Comparison of ENCODE assay signal across 30 mouse cellular contexts in genomic region chrX:73916945-73917344, GRCm38 (mm10). TPM values are rescaled to one million over a fixed set of nuclear protein-coding genes. Genes with fewer than 3 reads are reported as not detected.
A peak's percentile ranks its signal among the peaks of the same experiment; 100 is the strongest.
DNase-seq lines count a peak whose midpoint lies in the region; ATAC-seq lines count a peak whose summit lies in the region.
"Had no signal": no experiment of that assay in that cellular context is flagged by ENCODE, and none has a peak within 500 bp of the region (broad histone marks: within the 10 kb centered on the region; RNA-seq: fewer than 3 reads in every experiment).

No protein-coding gene starts in this region.

- no peak overlapping the region for H3K4me3 ChIP-seq in intestine, embryonic 16.5 days (ENCODE audit: low read length)
- H3K4me3 ChIP-seq in intestine, embryonic 15.5 days (replicated peaks) = no peak overlapping the region
- H3K4me3 ChIP-seq: embryonic facial prominence, embryonic 12.5 days; embryonic facial prominence, embryonic 15.5 days; gastrocnemius, adult 2 months; heart, embryonic 12.5 days; heart, embryonic 15.5 days had no signal

- no peaks in the 10 kb centered on the region for H3K9me3 ChIP-seq in intestine, embryonic 16.5 days (ENCODE audit: control insufficient read depth, low read length)
- H3K9me3 ChIP-seq in intestine, embryonic 15.5 days = no peaks in the 10 kb centered on the region
- H3K9me3 ChIP-seq: embryonic facial prominence, embryonic 12.5 days; embryonic facial prominence, embryonic 15.5 days; heart, embryonic 12.5 days; heart, embryonic 15.5 days had no signal

- H3K4me2 ChIP-seq in intestine, embryonic 16.5 days (ENCODE audit: low read depth, low read length) = no peak overlapping the region
- H3K4me2 ChIP-seq in intestine, embryonic 15.5 days (replicated peaks) = no peak overlapping the region
- H3K4me2 ChIP-seq: embryonic facial prominence, embryonic 12.5 days; embryonic facial prominence, embryonic 15.5 days; heart, embryonic 12.5 days; heart, embryonic 15.5 days; hindbrain, embryonic 14.5 days had no signal

- DNase-seq in adrenal gland, postnatal 14 days = peak; percentile 25
- DNase-seq in adrenal gland, postnatal 25 days = no peak
- peak; percentile 9 for DNase-seq in ZHBTc4 (ENCODE audit: low read depth, low spot score)
- no peak for DNase-seq in retina, postnatal 1 day
- DNase-seq: cerebellum, adult 18-20 months; cerebellum, adult 9-10 months; cerebellum, postnatal 25 days; forebrain, postnatal 0 days; gastrocnemius, adult 2 months; gastrocnemius, postnatal 14 days; heart, adult 18-20 months; heart, postnatal 14 days; heart, postnatal 4 days; kidney, adult 18-20 months; kidney, adult 9 months had no signal

- H3K27ac ChIP-seq in intestine, embryonic 16.5 days (ENCODE audit: low read length) = peak overlapping the region; percentile 19; the same call in 1 of the 2 replicates
- H3K27ac ChIP-seq in intestine, embryonic 15.5 days = no peak overlapping the region
- H3K27ac ChIP-seq: embryonic facial prominence, embryonic 12.5 days; embryonic facial prominence, embryonic 15.5 days; gastrocnemius, adult 2 months; heart, embryonic 15.5 days; hindbrain, embryonic 14.5 days; hindbrain, postnatal 0 days had no signal

- H3K4me1 ChIP-seq in intestine, embryonic 16.5 days (ENCODE audit: control insufficient read depth, insufficient read depth, low read length) = no peaks in the 10 kb centered on the region
- H3K4me1 ChIP-seq in intestine, embryonic 15.5 days (replicated peaks) = no peaks in the 10 kb centered on the region
- H3K4me1 ChIP-seq: embryonic facial prominence, embryonic 12.5 days; embryonic facial prominence, embryonic 15.5 days; heart, embryonic 12.5 days had no signal

- no peaks in the 10 kb centered on the region for H3K36me3 ChIP-seq in intestine, embryonic 16.5 days (ENCODE audit: control insufficient read depth, insufficient read depth, low read length)
- no peaks in the 10 kb centered on the region for H3K36me3 ChIP-seq in intestine, embryonic 15.5 days

- no peak for ATAC-seq in intestine, embryonic 16.5 days
- no peak for ATAC-seq in intestine, embryonic 15.5 days
- ATAC-seq: CD4-positive, CD25-positive, alpha-beta regulatory T cell, adult 4 months; forebrain, embryonic 14.5 days; forebrain, postnatal 0 days; hindbrain, postnatal 0 days; inflammation-experienced regulatory T-cells, adult 6 months; Patski had no signal

- no peaks in the 10 kb centered on the region for H3K27me3 ChIP-seq in intestine, embryonic 16.5 days (replicated peaks; ENCODE audit: control insufficient read depth, insufficient read depth, low read length)
- H3K27me3 ChIP-seq in intestine, embryonic 15.5 days (replicated peaks) = no peaks in the 10 kb centered on the region
- H3K27me3 ChIP-seq: embryonic facial prominence, embryonic 12.5 days; embryonic facial prominence, embryonic 15.5 days; heart, embryonic 12.5 days; heart, embryonic 15.5 days; Patski had no signal

- no peak overlapping the region for H3K9ac ChIP-seq in intestine, embryonic 16.5 days (ENCODE audit: low read depth, low read length)
- no peak overlapping the region for H3K9ac ChIP-seq in intestine, embryonic 15.5 days
- H3K9ac ChIP-seq: embryonic facial prominence, embryonic 12.5 days; embryonic facial prominence, embryonic 15.5 days; forebrain, postnatal 0 days; heart, embryonic 12.5 days; heart, embryonic 15.5 days; hindbrain, embryonic 14.5 days had no signal

- WGBS in intestine, embryonic 16.5 days = 82% methylated on average over 8 of the region's 8 CpGs
- 85% methylated on average over 8 of the region's 8 CpGs for WGBS in intestine, embryonic 15.5 days

RNA-seq across cellular contexts. Expression of gene Arhgap4, which starts 4.7 kb away (rescaled TPM):
- total RNA-seq in adrenal gland, postnatal 14 days (2021) = 5.0 and 16.7 TPM in 2 replicates
- 3.3 and 4.9 TPM in 2 replicates for total RNA-seq in adrenal gland, postnatal 25 days (2021)
- polyA plus RNA-seq in intestine, embryonic 16.5 days (2015; fragmentation: Nextera tagmentation; extraction: Ambion mirVana) = 5.7 and 6.8 TPM in 2 replicates
- 3.7 and 4.1 TPM in 2 replicates for polyA plus RNA-seq in intestine, embryonic 15.5 days (2015; fragmentation: Nextera tagmentation; extraction: Ambion mirVana)

RNA-seq across cellular contexts. Expression of gene Naa10, which starts 4.8 kb away (rescaled TPM):
- 86.3 and 103 TPM in 2 replicates for total RNA-seq in adrenal gland, postnatal 14 days (2021)
- total RNA-seq in adrenal gland, postnatal 25 days (2021) = 75.2 and 84.9 TPM in 2 replicates
- 170 and 184 TPM in 2 replicates for polyA plus RNA-seq in intestine, embryonic 16.5 days (2015; fragmentation: Nextera tagmentation; extraction: Ambion mirVana)
- polyA plus RNA-seq in intestine, embryonic 15.5 days (2015; fragmentation: Nextera tagmentation; extraction: Ambion mirVana) = 163 and 169 TPM in 2 replicates

RNA-seq across cellular contexts. Expression of gene Renbp, which starts 13.7 kb away (rescaled TPM):
- total RNA-seq in adrenal gland, postnatal 14 days (2021) = 14.2 and 17.8 TPM in 2 replicates
- 11.2 and 13.9 TPM in 2 replicates for total RNA-seq in adrenal gland, postnatal 25 days (2021)
- polyA plus RNA-seq in intestine, embryonic 16.5 days (2015; fragmentation: Nextera tagmentation; extraction: Ambion mirVana) = 351 and 523 TPM in 2 replicates
- 154 and 197 TPM in 2 replicates for polyA plus RNA-seq in intestine, embryonic 15.5 days (2015; fragmentation: Nextera tagmentation; extraction: Ambion mirVana)

RNA-seq across cellular contexts. Expression of gene L1cam, which starts 21.0 kb away (rescaled TPM):
- 9.3 and 16.0 TPM in 2 replicates for total RNA-seq in adrenal gland, postnatal 14 days (2021)
- 13.5 and 15.2 TPM in 2 replicates for total RNA-seq in adrenal gland, postnatal 25 days (2021)
- 6.9 and 8.8 TPM in 2 replicates for polyA plus RNA-seq in intestine, embryonic 16.5 days (2015; fragmentation: Nextera tagmentation; extraction: Ambion mirVana)
- polyA plus RNA-seq in intestine, embryonic 15.5 days (2015; fragmentation: Nextera tagmentation; extraction: Ambion mirVana) = 9.0 and 9.4 TPM in 2 replicates

RNA-seq across cellular contexts. Expression of gene Avpr2, which starts 25.0 kb away (rescaled TPM):
- total RNA-seq in adrenal gland, postnatal 14 days (2021) = not detected in 2 replicates
- not detected in 2 replicates for total RNA-seq in adrenal gland, postnatal 25 days (2021)
- polyA plus RNA-seq in intestine, embryonic 16.5 days (2015; fragmentation: Nextera tagmentation; extraction: Ambion mirVana) = 0.06 and 0.17 TPM in 2 replicates
- 0.05 and 0.25 TPM in 2 replicates for polyA plus RNA-seq in intestine, embryonic 15.5 days (2015; fragmentation: Nextera tagmentation; extraction: Ambion mirVana)
- total RNA-seq: forebrain, postnatal 0 days; gastrocnemius, adult 2 months; gastrocnemius, postnatal 14 days; gastrocnemius, postnatal 4 days; heart, adult 18-20 months; heart, postnatal 14 days; heart, postnatal 4 days; hindbrain, postnatal 0 days had no signal
- polyA plus RNA-seq: forebrain, embryonic 11.5 days; forebrain, embryonic 14.5 days; forebrain, postnatal 0 days; frontal cortex, adult 2 months; heart, embryonic 12.5 days; hindbrain, postnatal 0 days had no signal

Comparison
In these comparisons a context has a peak if more than half of its experiments do, and no peak if none do; other contexts are left out.
1. DNase-seq: peak in adrenal gland, postnatal 14 days (single experiment) and ZHBTc4 (single experiment); none in adrenal gland, postnatal 25 days (single experiment) and retina, postnatal 1 day (single experiment).